Mouse (Mus musculus): Measurements from ENCODE around the gene Tbc1d4. TPM values are rescaled to one million over a fixed set of nuclear protein-coding genes. Genes with fewer than 3 reads are reported as not detected.

The Tbc1d4 gene
- total and polyA plus RNA-seq, 3 experiments: not detected

GRCm38 (mm10) chr14:101653581-101654525, 44.9 kb upstream of the Tbc1d4 start, which contains the start of gene Uchl3:
Gene Uchl3 (plus strand): TSS chr14:101653967.
- DNase-seq (ENCODE audit: low read depth, low spot score): peak; percentile 92
- peaks cover 13% of the 10 kb centered on the region for H3K79me2 ChIP-seq (ENCODE audit: control insufficient read depth, insufficient read depth, low read length, poor library complexity)
- H3K27me3 ChIP-seq (ENCODE audit: control insufficient read depth in 1 of 2, insufficient read depth in 2 of 2, low read length in 2 of 2): no peaks in the 10 kb centered on the region; a peak in 1 of 4 replicates
- H3K4me1 ChIP-seq (ENCODE audit: control insufficient read depth in 1 of 2, insufficient read depth in 2 of 2, low read length in 2 of 2): peaks cover 7 to 11% of the 10 kb centered on the region in 2 experiments; a peak in 3 of 4 replicates
- peaks cover 0 to 18% of the 10 kb centered on the region in 2 experiments; a peak in 2 of 4 replicates for H3K36me3 ChIP-seq (ENCODE audit: control insufficient read depth in 1 of 2, insufficient read depth in 2 of 2, low read length in 2 of 2)
- peak within 1 kb of the TSS; percentile 88 for H3K9ac ChIP-seq (ENCODE audit: control insufficient read depth, low read depth, low read length, poor library complexity, severe bottlenecking)
- TF ChIP-seq NELFE (IDR thresholded peaks at IDR 0.05; ENCODE audit: low read depth, low read length) (peak; percentile 59), USF1 (IDR thresholded peaks at IDR 0.05; ENCODE audit: low read depth, low read length) (no peak; the same call in 1 of the 2 replicates), CTCF (IDR thresholded peaks at IDR 0.05 in 2 of 3, conservative IDR thresholded peaks at IDR 0.05 in 1 of 3; ENCODE audit: control insufficient read depth in 1 of 3, insufficient read depth in 1 of 3, low read depth in 2 of 3, low read length in 3 of 3, poor library complexity in 1 of 3, severe bottlenecking in 1 of 3) (peak; percentile 79 to 87 (median 84)), ELF1 (IDR thresholded peaks at IDR 0.05; ENCODE audit: low read depth, low read length) (peak; percentile 50; the same call in 1 of the 2 replicates), TBP (IDR thresholded peaks at IDR 0.05; ENCODE audit: low read depth, low read length) (peak; percentile 62; the same call in 1 of the 2 replicates), MYC (IDR thresholded peaks at IDR 0.05; ENCODE audit: low read depth, low read length) (peak; percentile 80; the same call in 1 of the 2 replicates), UBTF (IDR thresholded peaks at IDR 0.05; ENCODE audit: borderline replicate concordance, insufficient read depth, low read depth, low read length) (no peak), POLR2AphosphoS5 (IDR thresholded peaks at IDR 0.05; ENCODE audit: borderline replicate concordance, low read depth, low read length) (no peak), CHD1 (IDR thresholded peaks at IDR 0.05; ENCODE audit: low read depth, low read length) (peak; percentile 99), SIN3A (IDR thresholded peaks at IDR 0.05; ENCODE audit: low read length) (peak; percentile 41), NRF1 (IDR thresholded peaks at IDR 0.05; ENCODE audit: insufficient read depth, low read depth, low read length, poor library complexity, severe bottlenecking) (peak; percentile 83), HCFC1 (IDR thresholded peaks at IDR 0.05; ENCODE audit: low read depth, low read length) (peak; percentile 75), MAX (IDR thresholded peaks at IDR 0.05; ENCODE audit: low read length) (peak; percentile 76), POLR2A (IDR thresholded peaks at IDR 0.05; ENCODE audit: control insufficient read depth in 1 of 2, insufficient read depth in 1 of 2, low read depth in 1 of 2, low read length in 2 of 2, poor library complexity in 1 of 2) (peak; percentile 53 to 58; a peak in 3 of 4 replicates)
- peak within 1 kb of the TSS; percentile 80 to 87 for H3K4me3 ChIP-seq (ENCODE audit: control insufficient read depth in 1 of 2, insufficient read depth in 1 of 2, low read depth in 2 of 2, low read length in 2 of 2)
- no peaks in the 10 kb centered on the region for H3K9me3 ChIP-seq (replicated peaks; ENCODE audit: insufficient read depth, low read length)
- H3K27ac ChIP-seq (ENCODE audit: control insufficient read depth, low read depth, low read length): peak within 1 kb of the TSS; percentile 82

- peaks cover 0 to 18% of the 10 kb centered on the region in 2 experiments; a peak in 2 of 4 replicates for H3K36me3 ChIP-seq (ENCODE audit: control insufficient read depth in 1 of 2, insufficient read depth in 2 of 2, low read length in 2 of 2)
- H3K27me3 ChIP-seq (ENCODE audit: control insufficient read depth in 1 of 2, insufficient read depth in 2 of 2, low read length in 2 of 2): no peaks in the 10 kb centered on the region; a peak in 2 of 4 replicates
- TF ChIP-seq NRF1 (IDR thresholded peaks at IDR 0.05; ENCODE audit: insufficient read depth, low read depth, low read length, poor library complexity, severe bottlenecking): no peak
- TF ChIP-seq ETS1 (IDR thresholded peaks at IDR 0.05; ENCODE audit: low read depth, low read length): no peak
- 0 out of 2 replicates have a peak, but pooled peaks have one; percentile 21 for TF ChIP-seq MXI1 (IDR thresholded peaks at IDR 0.05; ENCODE audit: low read depth, low read length)
- no peak for TF ChIP-seq POLR2A (IDR thresholded peaks at IDR 0.05; ENCODE audit: control insufficient read depth in 1 of 2, insufficient read depth in 1 of 2, low read depth in 1 of 2, low read length in 2 of 2, poor library complexity in 1 of 2)
- DNase-seq (ENCODE audit: low read depth, low spot score): peak; percentile 62
- no peak overlapping the region for H3K4me3 ChIP-seq (ENCODE audit: control insufficient read depth in 1 of 2, insufficient read depth in 1 of 2, low read depth in 2 of 2, low read length in 2 of 2)
- no peaks in the 10 kb centered on the region for H3K9me3 ChIP-seq (replicated peaks; ENCODE audit: insufficient read depth, low read length)
- no peak overlapping the region for H3K9ac ChIP-seq (ENCODE audit: control insufficient read depth, low read depth, low read length, poor library complexity, severe bottlenecking)
- H3K79me2 ChIP-seq (ENCODE audit: control insufficient read depth, insufficient read depth, low read length, poor library complexity): peaks cover 11% of the 10 kb centered on the region
- no peak overlapping the region for H3K27ac ChIP-seq (ENCODE audit: control insufficient read depth, low read depth, low read length)
- peaks cover 7 to 11% of the 10 kb centered on the region in 2 experiments; a peak in 3 of 4 replicates for H3K4me1 ChIP-seq (ENCODE audit: control insufficient read depth in 1 of 2, insufficient read depth in 2 of 2, low read length in 2 of 2)
Observed at GRCm38 (mm10) chr14:101652571-101652970, 43.6 kb upstream of the Tbc1d4 start.

Measured in MEL (cell line).